Mouse (Mus musculus) embryonic fibroblast, embryonic 13.5 days (primary cell): ENCODE measurements around the gene Sec62.

ENCODE experiments used
- CTCF ChIP-seq: IDR thresholded peaks from 2 replicates; pipeline ENCODE4 v1.5.1; 2011; ENCODE audit warnings: mild to moderate bottlenecking, control low read depth, low read length, moderate library complexity, borderline replicate concordance; ENCODE audit not compliant: insufficient read depth
- POLR2A ChIP-seq: IDR thresholded peaks from 2 replicates; pipeline ENCODE4 v1.6.1; 2011; ENCODE audit warnings: low read depth, mild to moderate bottlenecking, control low read depth, low read length, moderate library complexity

DNA sequence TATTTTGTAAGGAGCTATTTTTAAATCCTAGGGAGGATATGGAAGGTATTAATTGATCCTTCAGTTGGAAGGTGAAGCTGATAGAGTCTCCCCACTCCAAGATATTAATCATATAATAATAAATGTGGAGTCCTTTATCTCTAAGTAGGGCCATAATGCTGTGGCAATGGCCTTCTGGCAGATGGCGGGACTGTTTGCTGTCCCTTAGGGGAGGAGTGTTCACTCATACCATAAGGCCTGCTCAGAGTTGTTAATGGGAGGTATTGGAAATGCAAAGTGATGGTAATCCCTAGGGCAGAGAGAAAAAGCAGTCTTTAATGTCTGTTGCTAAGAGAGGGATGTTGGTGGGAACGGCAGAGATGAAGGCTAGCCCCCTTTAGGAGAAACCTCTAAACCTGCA is 53.1 kb downstream of the Sec62 start:
- no peak for TF ChIP-seq POLR2A
- no peak for TF ChIP-seq CTCF
